Mouse (Mus musculus): ENCODE data around the gene Olfr785.

- TF ChIP-seq JUN (IDR thresholded peaks at IDR 0.05; ENCODE audit: insufficient read depth, low read depth, low read length): no peak
- no peak for TF ChIP-seq EP300 (IDR thresholded peaks at IDR 0.05; ENCODE audit: low read length)
- no peak for TF ChIP-seq CTCF (conservative IDR thresholded peaks at IDR 0.05 in 1 of 2, IDR thresholded peaks at IDR 0.05 in 1 of 2; ENCODE audit: low read depth in 2 of 2, low read length in 2 of 2)
- TF ChIP-seq MAX (IDR thresholded peaks at IDR 0.05; ENCODE audit: low read length): no peak
- TF ChIP-seq USF2 (conservative IDR thresholded peaks at IDR 0.05; ENCODE audit: low read depth, low read length): no peak
- TF ChIP-seq RCOR1 (conservative IDR thresholded peaks at IDR 0.05; ENCODE audit: low read depth, low read length): no peak
- no peak for TF ChIP-seq POLR2A (IDR thresholded peaks at IDR 0.05; ENCODE audit: low read depth, low read length)
- TF ChIP-seq GABPA (IDR thresholded peaks at IDR 0.05; ENCODE audit: insufficient replicate concordance, low read depth, low read length): no peak
Observed at GRCm38 (mm10) chr10:129405126-129405525, at the start of gene Olfr785.

Measured in CH12.LX (cell line).